Mouse (Mus musculus): ENCODE measurements around the gene Necab2.

Gene Necab2

DNA sequence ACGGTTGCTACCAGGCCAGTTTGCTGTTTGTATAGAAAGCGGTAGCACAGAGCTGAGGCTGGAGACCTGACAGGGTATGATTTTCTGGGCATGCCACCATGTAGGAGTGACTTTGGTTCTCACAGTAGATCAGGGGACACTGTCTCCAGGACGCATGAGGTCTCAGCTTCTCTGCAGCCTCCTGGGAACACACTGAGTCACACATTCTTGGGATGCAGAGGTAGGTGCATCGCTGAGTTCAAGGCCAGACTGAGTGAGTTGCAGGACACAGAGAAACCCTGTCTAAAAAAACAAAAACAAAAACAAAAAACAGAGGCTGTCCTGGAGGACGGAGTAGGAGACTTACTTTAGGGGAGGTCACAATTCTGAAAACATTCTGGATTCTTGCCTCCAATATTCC lies 6.4 kb downstream of the Necab2 start:
- DNase-seq (ENCODE audit: low spot score) = no peak

DNA sequence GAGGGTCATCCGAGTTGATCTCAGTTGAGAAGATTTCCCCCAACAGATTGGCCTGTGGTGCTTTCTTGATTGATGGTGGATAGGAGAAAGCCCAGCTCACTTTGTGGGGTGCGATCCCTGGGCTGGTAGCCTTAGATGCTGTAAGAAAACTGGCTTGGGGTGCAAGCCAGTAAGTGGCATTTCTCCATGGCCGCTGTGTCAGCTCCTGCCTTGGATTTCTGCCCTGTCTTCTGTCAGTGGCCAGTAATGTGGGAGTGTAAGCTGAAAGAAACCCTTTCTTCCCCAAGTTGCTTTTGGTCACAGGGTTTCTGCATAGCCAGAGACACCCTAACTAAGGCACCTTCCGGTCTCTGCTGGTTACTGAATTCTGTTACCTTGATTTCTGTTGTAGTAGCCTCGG lies 9.5 kb downstream of the Necab2 start:
- DNase-seq (ENCODE audit: low spot score) = no peak

DNA sequence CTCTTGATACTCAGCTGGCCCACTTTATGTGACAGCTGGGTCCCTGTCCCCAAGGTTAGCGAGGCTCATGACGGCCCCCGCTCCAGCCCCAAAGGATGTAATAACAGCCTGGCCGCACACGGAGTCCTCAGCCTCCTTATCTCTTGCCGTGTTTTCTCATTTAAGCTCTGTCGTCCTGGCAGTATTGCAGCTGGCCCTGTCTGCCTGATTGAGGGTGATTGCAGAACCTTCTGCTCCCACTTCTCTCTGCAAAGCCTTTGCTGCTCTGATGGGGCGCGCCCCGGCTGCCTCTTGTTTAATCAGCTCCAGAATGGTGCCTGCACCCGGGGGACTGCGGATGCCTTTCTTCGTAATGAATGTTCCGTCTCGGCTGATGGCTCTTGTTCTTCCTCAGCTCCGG lies 13.2 kb downstream of the Necab2 start:
- no peak for DNase-seq (ENCODE audit: low spot score)

- no peak for DNase-seq (ENCODE audit: low spot score)
Observed at GRCm38 (mm10) chr8:119461356-119461755, 14.8 kb downstream of the Necab2 start.

DNA sequence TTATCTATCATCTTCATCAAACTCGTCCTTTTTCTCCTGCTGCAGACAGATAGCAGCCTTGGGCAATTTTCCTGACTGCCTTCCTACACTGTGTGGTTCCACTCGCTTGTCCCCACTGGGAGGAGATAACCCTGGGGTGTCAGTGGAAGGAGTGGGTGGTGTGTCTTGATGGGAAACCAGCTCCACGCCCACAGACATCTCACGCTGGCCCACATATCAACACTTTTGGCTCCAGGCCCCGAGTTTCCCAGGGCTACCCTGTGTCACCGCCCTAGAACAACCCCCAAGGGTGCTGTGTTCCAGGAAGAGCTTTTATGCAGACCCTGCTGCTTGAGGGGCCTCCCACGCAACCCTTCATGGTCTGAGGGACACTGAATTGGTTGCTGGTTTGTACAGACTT lies 17.2 kb downstream of the Necab2 start:
- DNase-seq (ENCODE audit: low spot score) = no peak

DNA sequence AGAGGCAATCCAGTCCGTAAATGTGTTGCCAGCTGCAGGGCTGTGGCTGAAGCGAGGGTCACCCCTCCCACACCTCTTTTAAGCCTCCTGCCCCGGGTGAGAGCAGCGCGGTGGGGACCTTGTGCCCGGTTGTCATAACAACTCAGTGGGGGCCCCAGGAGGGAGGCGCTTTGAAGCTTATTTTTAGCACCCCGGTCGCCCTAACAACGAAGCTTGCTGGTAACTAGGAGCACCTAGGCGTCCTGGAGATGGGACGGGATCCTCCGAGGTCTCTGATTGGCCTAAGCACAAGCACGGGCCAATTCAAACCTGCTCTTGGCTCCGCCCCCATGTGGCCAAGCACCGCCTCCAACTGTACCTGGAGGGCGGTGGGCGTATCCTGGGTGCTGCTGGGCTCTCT lies 19.6 kb downstream of the Necab2 start:
- peak; percentile 58 for DNase-seq (ENCODE audit: low spot score)

- DNase-seq (ENCODE audit: low spot score) = no peak
Observed at GRCm38 (mm10) chr8:119466794-119467193, 20.3 kb downstream of the Necab2 start.

- no peak for DNase-seq (ENCODE audit: low spot score)
Observed at GRCm38 (mm10) chr8:119468091-119468490, 21.6 kb downstream of the Necab2 start.

GRCm38 (mm10) chr8:119478684-119479083 lies 32.2 kb downstream of the Necab2 start:
- DNase-seq (ENCODE audit: low spot score) = no peak

GRCm38 (mm10) chr8:119484145-119484896 lies 37.8 kb downstream of the Necab2 start:
- no peak for DNase-seq (ENCODE audit: low spot score)

GRCm38 (mm10) chr8:119487093-119487492 lies 40.6 kb downstream of the Necab2 start:
- DNase-seq (ENCODE audit: low spot score) = no peak

GRCm38 (mm10) chr8:119496848-119497247 lies 50.3 kb downstream of the Necab2 start:
- peak; percentile 68 for DNase-seq (ENCODE audit: low spot score)

DNA sequence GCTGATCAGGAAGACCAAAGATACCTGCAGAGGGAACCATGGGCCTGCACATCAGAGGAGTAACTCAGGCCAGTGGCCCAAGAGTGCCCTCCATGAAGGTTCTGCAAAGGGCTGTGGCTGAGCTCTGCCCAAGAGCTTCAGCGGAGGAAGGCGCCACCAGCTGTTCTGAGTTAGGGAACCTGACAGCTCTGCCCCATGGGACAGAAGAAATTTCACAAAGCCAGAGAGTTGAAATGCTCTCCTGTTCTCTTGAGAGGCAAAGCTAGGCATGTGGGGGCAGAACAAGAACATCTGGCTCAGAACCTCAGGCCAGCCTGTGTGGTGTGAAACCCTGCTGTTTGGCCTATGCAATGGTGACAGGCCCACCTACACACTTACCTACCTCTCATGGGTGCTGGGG lies 53.3 kb downstream of the Necab2 start:
- DNase-seq (ENCODE audit: low spot score) = no peak

GRCm38 (mm10) chr8:119501598-119501997 lies 55.1 kb downstream of the Necab2 start, which contains the start of gene Slc38a8:
Gene Slc38a8 (minus strand): TSS chr8:119501698.
- no peak for DNase-seq (ENCODE audit: low spot score)

DNA sequence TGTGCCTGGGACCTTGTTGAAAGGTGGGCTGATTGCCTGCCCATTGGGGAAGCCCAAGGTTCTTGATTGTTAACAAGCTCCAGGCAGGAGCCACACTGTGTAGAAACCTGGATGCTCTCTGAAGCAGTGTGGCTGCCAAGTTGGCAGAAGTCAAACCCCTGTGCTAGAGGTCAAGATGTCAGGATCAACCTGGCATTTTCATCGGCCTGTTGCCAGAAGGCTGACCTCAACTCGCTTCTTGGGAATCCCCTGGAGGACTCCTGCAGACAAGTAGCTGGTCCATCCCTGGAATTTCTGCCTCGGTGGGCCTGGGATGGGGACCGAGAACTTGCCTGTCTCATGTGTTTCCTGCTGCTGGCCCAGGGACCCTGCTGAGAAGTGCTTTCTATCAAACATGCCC lies 55.6 kb downstream of the Necab2 start:
- no peak for DNase-seq (ENCODE audit: low spot score)

GRCm38 (mm10) chr8:119503191-119503767 lies 56.8 kb downstream of the Necab2 start:
- no peak for DNase-seq (ENCODE audit: low spot score)

DNA sequence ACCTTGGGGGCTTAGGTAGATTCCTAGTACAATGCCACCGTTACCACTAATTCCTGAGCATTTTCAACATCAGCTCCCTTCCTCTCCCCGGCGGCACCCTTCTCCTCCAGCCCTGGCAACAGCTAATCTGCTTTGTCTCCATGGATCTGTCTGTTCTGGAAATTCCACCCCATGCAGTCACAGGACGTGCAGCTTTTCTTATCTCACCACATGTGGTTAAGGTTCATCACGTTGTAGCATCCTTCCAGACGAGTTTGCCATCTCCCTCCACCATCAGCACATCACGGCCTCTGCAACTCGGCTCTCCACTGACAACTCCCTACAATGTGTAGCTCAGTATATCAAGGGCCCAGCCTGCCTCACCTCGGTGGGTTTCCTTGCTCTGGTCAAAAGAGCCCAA lies 59.0 kb downstream of the Necab2 start:
- no peak for DNase-seq (ENCODE audit: low spot score)

DNA sequence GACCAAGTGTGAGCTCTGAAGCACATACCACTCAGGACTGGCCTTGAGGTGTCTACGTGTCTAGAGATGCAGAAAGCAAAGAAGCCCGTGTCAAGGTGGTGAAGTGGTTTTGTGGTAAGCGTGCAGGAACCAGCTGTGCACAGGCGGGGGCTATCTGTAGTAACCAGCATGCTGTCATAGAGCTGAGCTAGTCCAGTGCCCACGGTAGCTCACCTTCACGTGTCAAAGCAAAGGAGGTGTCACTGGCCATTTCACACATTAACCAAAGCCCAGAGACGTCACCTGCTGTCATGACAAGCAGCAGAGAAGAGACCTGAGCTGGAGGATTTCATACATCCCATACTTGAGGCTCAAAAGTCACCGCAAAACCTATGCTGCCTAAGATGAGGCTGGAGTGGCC lies 59.6 kb downstream of the Necab2 start:
- no peak for DNase-seq (ENCODE audit: low spot score)

DNA sequence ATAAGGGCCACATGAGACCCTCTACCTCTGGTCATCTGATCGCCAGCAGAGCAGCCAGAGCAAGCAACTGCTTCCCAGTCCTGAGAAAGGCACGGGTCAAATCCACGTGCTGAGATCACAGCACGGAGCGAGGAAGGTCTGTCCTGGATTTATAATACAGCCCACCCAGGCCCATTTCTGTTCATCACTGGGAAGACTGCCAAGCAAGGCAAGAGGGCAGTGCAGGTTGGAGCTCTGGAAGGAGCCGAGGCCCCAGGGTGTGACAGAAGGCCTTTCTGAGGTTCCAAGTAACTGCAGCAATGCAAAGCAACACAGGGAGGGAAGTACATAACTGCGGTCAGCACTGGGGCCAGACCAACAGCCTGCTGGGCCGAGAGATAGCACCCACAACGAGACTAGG lies 64.0 kb downstream of the Necab2 start:
- no peak for DNase-seq (ENCODE audit: low spot score)

GRCm38 (mm10) chr8:119511722-119512121 lies 65.2 kb downstream of the Necab2 start:
- DNase-seq (ENCODE audit: low spot score) = no peak

DNA sequence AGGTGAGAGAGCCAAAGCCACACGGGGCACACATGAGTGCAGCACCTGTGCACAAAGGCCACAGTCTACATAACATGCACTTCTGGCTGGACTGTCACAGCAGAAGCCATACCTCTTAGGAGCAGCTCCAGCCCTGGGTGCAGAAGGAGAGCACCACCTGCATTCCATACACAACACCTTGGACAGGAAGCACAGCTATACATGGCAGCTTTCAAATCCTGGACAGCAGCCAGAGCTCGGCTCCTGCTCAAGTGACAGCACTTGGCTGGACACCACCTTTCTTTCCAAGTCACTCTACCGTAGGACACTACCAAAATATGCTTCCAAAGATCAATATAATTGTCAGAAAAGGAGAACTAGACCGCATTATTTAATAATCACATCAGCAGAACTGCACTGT lies 66.9 kb downstream of the Necab2 start:
- no peak for DNase-seq (ENCODE audit: low spot score)

DNA sequence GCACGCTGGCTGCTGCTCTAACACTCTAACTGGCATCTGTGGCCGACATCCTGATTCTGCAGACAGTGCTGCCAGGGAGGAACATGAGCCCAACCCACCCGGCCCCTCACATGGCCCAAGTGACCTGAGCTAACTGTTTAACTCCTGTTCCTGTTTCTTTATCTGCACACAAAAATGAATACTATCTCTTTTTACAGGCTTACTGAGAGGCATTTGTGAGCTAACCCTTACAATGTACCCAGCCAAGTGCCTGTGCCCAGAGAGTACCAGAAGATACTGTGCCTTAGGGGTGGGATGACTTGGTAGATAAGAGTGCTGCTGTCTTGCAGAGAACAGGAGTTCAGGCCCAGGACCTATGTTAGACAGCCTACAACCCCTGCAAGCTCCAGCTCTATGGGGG lies 68.4 kb downstream of the Necab2 start:
- DNase-seq (ENCODE audit: low spot score) = no peak

- DNase-seq (ENCODE audit: low spot score) = no peak
Observed at GRCm38 (mm10) chr8:119515767-119516166, 69.2 kb downstream of the Necab2 start.

DNA sequence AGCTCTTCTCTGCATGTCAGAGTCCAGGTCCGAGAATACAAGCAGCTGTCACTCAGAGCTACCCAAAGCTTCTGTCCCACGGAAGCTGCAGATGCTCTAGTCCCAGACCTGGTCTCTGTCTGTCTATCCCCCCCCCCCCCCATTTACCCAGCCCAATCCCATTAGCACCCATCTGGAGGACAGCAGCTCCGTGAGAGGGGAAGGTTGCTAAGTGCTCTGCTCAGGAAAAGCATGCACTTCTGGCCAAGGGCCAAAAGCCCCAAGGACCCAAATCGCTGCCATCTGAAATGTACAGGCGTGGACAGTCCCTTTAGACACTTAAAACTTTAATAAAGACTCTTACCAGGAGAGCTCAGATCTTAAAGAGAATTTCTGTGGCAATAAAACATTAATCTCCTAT lies 70.2 kb downstream of the Necab2 start:
- DNase-seq (ENCODE audit: low spot score) = no peak

Measured in testis, postnatal 10 days (tissue).